Mouse (Mus musculus): ENCODE results near the gene Slc22a4. TPM values are rescaled to one million over a fixed set of nuclear protein-coding genes. Genes with fewer than 3 reads are reported as not detected.
"Not testable (repeated sequence)": the region's sequence is repeated elsewhere in the genome, so short reads cannot be mapped to it uniquely, and the experiment has no call there.

Gene Slc22a4
- polyA plus RNA-seq, 1 experiment from 2014 or later, result 1.1 TPM

DNA sequence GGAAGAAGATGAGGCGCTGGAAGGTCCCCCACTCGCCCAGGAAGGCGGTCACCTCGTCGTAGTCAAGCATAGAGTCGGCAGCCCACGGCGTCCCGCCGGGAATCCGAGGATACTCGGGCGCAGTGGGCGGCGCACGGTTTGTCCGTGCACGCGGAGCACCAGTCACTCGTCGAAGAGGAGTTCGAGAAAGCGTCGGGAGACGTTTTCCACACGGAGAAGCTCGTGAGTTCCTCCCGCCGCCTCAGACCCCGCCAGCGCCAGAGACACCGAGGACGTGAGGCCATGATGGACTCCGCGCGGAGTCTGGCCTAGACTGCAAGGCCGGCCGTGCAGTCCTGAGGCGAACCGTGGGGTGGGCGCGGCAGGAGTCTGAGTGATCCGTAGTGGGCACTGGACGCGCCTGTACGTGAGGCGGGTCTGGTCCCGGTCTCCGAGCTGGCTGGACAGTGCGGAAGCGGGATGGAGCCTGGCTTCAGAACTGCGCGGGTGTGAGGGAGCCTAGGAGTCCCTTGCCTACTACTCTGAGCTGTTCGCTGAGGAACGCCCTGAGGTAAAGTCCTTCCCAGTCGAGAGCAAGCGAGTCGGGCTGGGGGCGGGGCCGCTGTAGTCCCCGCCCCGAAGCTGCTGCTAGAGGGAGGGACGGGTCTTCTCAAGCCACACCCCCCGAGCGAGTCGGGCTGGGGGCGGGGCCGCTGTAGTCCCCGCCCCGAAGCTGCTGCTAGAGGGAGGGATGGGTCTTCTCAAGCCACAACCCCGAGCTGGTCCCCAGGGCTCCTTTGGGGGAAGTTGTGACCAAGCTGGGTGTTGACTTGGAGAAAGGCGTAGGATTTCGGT lies 47.9 kb downstream of the Slc22a4 start, which contains the start of gene Slc22a21:
Gene Slc22a21, minus strand, starts transcription at position 545 of the 834 bp plus-strand sequence.
- Histone ChIP-seq H3K9me3 (replicated peaks; ENCODE audit: control insufficient read depth, low read length) (no peaks in the 10 kb centered on the region; the same call in 1 of the 2 replicates), H3K36me3 (ENCODE audit: control insufficient read depth, insufficient read depth, low read length) (no peaks in the 10 kb centered on the region), H3K27me3 (replicated peaks; ENCODE audit: control insufficient read depth, insufficient read depth, low read length) (no peaks in the 10 kb centered on the region), H3K9ac (ENCODE audit: low read length) (peak within 1 kb of the TSS; percentile 60), H3K27ac (ENCODE audit: low read depth, low read length) (no peak within 1 kb of the TSS), H3K4me3 (ENCODE audit: low read depth, low read length) (peak within 1 kb of the TSS; percentile 54), H3K4me1 (ENCODE audit: control insufficient read depth, insufficient read depth, low read length) (peaks cover 2% of the 10 kb centered on the region; the same call in 1 of the 2 replicates), H3K4me2 (ENCODE audit: low read length) (peak within 1 kb of the TSS; percentile 90)
- ATAC-seq, result peak; percentile 90
- 2% methylated on average over 73 of the region's 73 CpGs for WGBS
- peak; percentile 74 for DNase-seq (ENCODE audit: low spot score)

DNA sequence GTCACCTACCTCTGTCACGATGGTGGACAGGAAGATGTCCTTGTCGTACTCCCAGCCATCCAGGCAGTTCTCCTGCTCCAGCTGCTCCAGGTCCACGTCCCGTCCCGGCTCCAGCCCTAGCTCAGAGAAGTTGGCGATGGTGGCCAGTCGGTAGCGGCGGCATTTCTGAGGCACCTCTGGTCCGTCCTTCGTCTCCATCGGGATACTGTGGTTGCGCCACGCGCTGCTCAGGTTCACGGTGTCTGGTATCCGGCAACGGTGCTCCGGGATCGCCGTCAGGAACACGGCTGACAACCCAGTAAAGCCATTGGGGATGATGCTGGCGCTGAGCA lies 48.5 kb downstream of the Slc22a4 start:
- not testable (repeated sequence) for H3K36me3 ChIP-seq (ENCODE audit: control insufficient read depth, insufficient read depth, low read length); H3K27ac ChIP-seq (ENCODE audit: low read depth, low read length); H3K9me3 ChIP-seq (replicated peaks; ENCODE audit: control insufficient read depth, low read length); H3K4me1 ChIP-seq (ENCODE audit: control insufficient read depth, insufficient read depth, low read length); DNase-seq (ENCODE audit: low spot score); H3K27me3 ChIP-seq (replicated peaks; ENCODE audit: control insufficient read depth, insufficient read depth, low read length)
- peak; percentile 53 for ATAC-seq
- Histone ChIP-seq H3K4me3 (ENCODE audit: low read depth, low read length) (peak overlapping the region; percentile 54), H3K4me2 (ENCODE audit: low read length) (peak overlapping the region; percentile 90), H3K9ac (ENCODE audit: low read length) (peak overlapping the region; percentile 60)
- under 1% methylated on average over 23 of the region's 23 CpGs for WGBS

DNA sequence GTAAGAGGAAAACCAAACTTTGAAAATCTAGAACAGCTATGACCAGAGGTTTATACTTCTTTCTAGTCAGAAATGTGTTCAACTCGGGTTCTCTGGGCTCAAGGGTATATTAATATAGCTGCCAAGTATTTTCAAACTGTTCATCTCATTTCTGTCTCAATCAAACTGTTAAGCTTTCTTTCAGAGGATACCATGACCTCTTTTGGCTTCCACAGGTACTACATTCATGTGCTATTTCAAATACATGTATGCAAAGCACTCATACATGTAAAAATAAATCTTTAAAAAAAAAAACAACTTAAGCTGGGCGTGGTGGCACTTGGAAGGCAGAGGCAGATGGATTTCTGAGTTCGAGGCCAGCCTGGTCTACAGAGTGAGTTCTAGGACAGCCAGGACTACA lies 50.2 kb downstream of the Slc22a4 start:
- Histone ChIP-seq H3K9ac (ENCODE audit: low read length) (no peak overlapping the region), H3K4me1 (ENCODE audit: control insufficient read depth, insufficient read depth, low read length) (peaks cover 2% of the 10 kb centered on the region; the same call in 1 of the 2 replicates), H3K27ac (ENCODE audit: low read depth, low read length) (no peak overlapping the region), H3K9me3 (replicated peaks; ENCODE audit: control insufficient read depth, low read length) (no peaks in the 10 kb centered on the region; the same call in 1 of the 2 replicates), H3K27me3 (replicated peaks; ENCODE audit: control insufficient read depth, insufficient read depth, low read length) (no peaks in the 10 kb centered on the region), H3K4me3 (ENCODE audit: low read depth, low read length) (no peak overlapping the region), H3K4me2 (ENCODE audit: low read length) (no peak overlapping the region), H3K36me3 (ENCODE audit: control insufficient read depth, insufficient read depth, low read length) (no peaks in the 10 kb centered on the region)
- DNase-seq (ENCODE audit: low spot score) (no peak), ATAC-seq (no peak)
- WGBS, result 77% methylated on average over 3 of the region's 3 CpGs

DNA sequence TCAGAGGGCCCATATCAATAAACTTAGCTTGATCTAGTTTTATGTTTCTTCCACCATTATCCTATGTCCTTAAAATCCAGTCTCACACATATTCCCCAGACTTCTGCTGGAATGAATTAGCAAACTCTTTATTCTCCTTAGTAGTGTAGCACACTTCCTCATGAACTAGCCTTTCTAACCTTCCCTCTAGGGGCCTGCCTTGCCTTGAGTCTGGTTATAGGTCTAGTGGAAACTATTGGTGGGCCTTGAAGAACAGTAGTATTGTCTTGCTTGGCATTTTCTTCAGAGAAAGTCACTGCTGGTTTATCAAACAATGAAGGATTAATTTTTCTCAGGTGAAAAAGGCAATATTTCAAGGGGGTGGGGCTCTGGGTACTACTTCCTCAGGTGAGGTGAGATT lies 52.3 kb downstream of the Slc22a4 start:
- no peaks in the 10 kb centered on the region for H3K36me3 ChIP-seq (ENCODE audit: control insufficient read depth, insufficient read depth, low read length)
- no peak overlapping the region for H3K9ac ChIP-seq (ENCODE audit: low read length)
- H3K4me1 ChIP-seq (ENCODE audit: control insufficient read depth, insufficient read depth, low read length), result peaks cover 2% of the 10 kb centered on the region; the same call in 1 of the 2 replicates
- DNase-seq (ENCODE audit: low spot score) (no peak), ATAC-seq (no peak)
- H3K4me3 ChIP-seq (ENCODE audit: low read depth, low read length), result no peak overlapping the region
- no peaks in the 10 kb centered on the region; the same call in 1 of the 2 replicates for H3K9me3 ChIP-seq (replicated peaks; ENCODE audit: control insufficient read depth, low read length)
- H3K27me3 ChIP-seq (replicated peaks; ENCODE audit: control insufficient read depth, insufficient read depth, low read length), result no peaks in the 10 kb centered on the region
- H3K4me2 ChIP-seq (ENCODE audit: low read length), result no peak overlapping the region
- H3K27ac ChIP-seq (ENCODE audit: low read depth, low read length), result no peak overlapping the region

DNA sequence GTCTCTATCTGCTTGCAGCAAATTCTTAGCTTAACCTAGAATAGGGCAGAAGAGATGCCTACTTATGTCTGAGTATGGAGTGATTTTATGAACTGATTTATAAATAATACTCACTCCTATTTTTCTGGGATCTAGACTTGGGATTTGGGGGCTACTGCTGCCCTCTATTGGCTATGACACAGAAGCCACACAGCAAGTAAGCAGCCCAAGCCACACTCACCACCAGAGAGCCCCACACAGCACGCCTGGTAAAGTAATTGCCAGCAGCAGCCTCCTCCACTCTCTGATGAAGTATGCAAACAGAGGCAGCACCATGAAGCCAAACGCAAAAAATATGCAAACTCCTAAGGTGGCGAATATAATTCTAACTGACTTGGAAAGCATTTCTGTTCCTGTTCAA lies 68.9 kb downstream of the Slc22a4 start:
- WGBS, result 47% methylated on average over 3 of the region's 3 CpGs
- DNase-seq (ENCODE audit: low spot score) (peak; percentile 14), ATAC-seq (no peak)
- no peaks in the 10 kb centered on the region for H3K27me3 ChIP-seq (replicated peaks; ENCODE audit: control insufficient read depth, insufficient read depth, low read length)
- no peak overlapping the region for H3K9ac ChIP-seq (ENCODE audit: low read length)
- H3K4me3 ChIP-seq (ENCODE audit: low read depth, low read length), result no peak overlapping the region
- H3K36me3 ChIP-seq (ENCODE audit: control insufficient read depth, insufficient read depth, low read length), result no peaks in the 10 kb centered on the region
- no peaks in the 10 kb centered on the region for H3K9me3 ChIP-seq (replicated peaks; ENCODE audit: control insufficient read depth, low read length)
- no peak overlapping the region for H3K4me2 ChIP-seq (ENCODE audit: low read length)
- H3K4me1 ChIP-seq (ENCODE audit: control insufficient read depth, insufficient read depth, low read length), result no peaks in the 10 kb centered on the region
- H3K27ac ChIP-seq (ENCODE audit: low read depth, low read length), result no peak overlapping the region

DNA sequence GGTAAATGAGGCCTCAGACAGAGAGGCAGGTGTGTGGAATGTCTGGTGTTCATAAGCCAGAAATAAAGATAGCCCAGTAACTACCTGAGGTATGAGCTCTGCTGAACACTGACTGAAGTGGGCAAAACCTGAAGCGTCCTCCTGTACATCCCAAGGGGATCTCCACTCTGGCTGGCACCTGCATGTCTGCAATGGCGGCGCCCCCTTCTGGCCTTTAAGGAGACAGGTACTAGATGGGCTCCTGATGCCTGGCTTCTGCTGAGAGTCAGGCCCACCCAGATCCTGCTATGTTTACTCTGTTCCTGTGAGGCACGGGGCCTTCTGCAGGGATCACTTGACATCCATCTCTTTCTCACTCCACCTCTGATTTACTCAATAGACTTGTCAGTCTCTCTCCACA lies 69.7 kb downstream of the Slc22a4 start:
- H3K27me3 ChIP-seq (replicated peaks; ENCODE audit: control insufficient read depth, insufficient read depth, low read length); H3K4me1 ChIP-seq (ENCODE audit: control insufficient read depth, insufficient read depth, low read length); DNase-seq (ENCODE audit: low spot score); H3K36me3 ChIP-seq (ENCODE audit: control insufficient read depth, insufficient read depth, low read length); H3K4me3 ChIP-seq (ENCODE audit: low read depth, low read length); H3K27ac ChIP-seq (ENCODE audit: low read depth, low read length); H3K9ac ChIP-seq (ENCODE audit: low read length); ATAC-seq; H3K4me2 ChIP-seq (ENCODE audit: low read length); H3K9me3 ChIP-seq (replicated peaks; ENCODE audit: control insufficient read depth, low read length): not testable (repeated sequence)
- WGBS, result 34% methylated on average over 4 of the region's 4 CpGs

DNA sequence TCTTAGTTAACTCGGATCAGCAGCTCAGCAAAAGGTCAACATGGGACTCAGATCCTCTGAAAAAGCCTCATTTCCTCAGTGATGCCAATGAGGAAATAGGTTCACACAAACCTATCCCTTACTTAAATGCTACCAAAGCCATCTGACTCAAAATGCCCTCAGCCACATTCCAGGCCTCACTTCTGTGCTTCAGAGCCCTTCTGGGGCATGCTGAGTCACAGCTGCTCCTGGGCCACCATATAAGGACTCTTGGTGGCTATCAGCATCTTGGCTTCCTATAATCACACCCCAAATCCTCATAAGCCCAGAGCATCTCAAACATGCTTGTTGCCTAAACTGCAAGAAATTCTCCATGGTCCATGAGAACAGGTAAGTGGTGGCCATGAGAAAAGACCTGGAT lies 71.3 kb downstream of the Slc22a4 start:
- 81% methylated on average over 1 of the region's 1 CpGs for WGBS
- no peak overlapping the region for H3K4me2 ChIP-seq (ENCODE audit: low read length)
- no peaks in the 10 kb centered on the region for H3K36me3 ChIP-seq (ENCODE audit: control insufficient read depth, insufficient read depth, low read length)
- no peaks in the 10 kb centered on the region for H3K9me3 ChIP-seq (replicated peaks; ENCODE audit: control insufficient read depth, low read length)
- ATAC-seq (no peak), DNase-seq (ENCODE audit: low spot score) (no peak)
- H3K4me3 ChIP-seq (ENCODE audit: low read depth, low read length), result no peak overlapping the region
- H3K4me1 ChIP-seq (ENCODE audit: control insufficient read depth, insufficient read depth, low read length), result no peaks in the 10 kb centered on the region
- H3K27ac ChIP-seq (ENCODE audit: low read depth, low read length), result no peak overlapping the region
- H3K9ac ChIP-seq (ENCODE audit: low read length), result no peak overlapping the region
- H3K27me3 ChIP-seq (replicated peaks; ENCODE audit: control insufficient read depth, insufficient read depth, low read length), result no peaks in the 10 kb centered on the region

DNA sequence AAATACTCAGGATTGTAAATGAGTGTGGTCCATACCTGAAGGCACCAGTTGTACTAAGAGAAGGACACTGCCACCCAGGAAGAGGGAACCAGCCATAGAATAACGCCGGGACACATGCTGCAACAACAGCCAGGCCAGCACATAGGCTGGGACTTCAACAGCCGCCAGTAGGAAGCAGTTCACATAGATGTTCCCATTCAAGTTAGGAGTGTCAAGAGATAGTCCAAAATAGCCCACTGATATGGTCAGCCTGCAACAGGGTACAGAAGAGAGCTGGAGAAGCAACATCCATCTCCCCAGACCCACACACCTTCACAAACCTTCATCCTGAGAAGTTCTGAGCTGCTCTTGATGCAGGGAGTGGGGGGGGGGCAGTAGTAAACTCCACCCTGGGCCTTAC lies 73.2 kb downstream of the Slc22a4 start:
- H3K4me3 ChIP-seq (ENCODE audit: low read depth, low read length), result no peak overlapping the region
- no peaks in the 10 kb centered on the region for H3K36me3 ChIP-seq (ENCODE audit: control insufficient read depth, insufficient read depth, low read length)
- H3K4me1 ChIP-seq (ENCODE audit: control insufficient read depth, insufficient read depth, low read length), result no peaks in the 10 kb centered on the region
- H3K27ac ChIP-seq (ENCODE audit: low read depth, low read length), result no peak overlapping the region
- H3K27me3 ChIP-seq (replicated peaks; ENCODE audit: control insufficient read depth, insufficient read depth, low read length), result no peaks in the 10 kb centered on the region
- no peak overlapping the region for H3K4me2 ChIP-seq (ENCODE audit: low read length)
- no peak for ATAC-seq
- H3K9ac ChIP-seq (ENCODE audit: low read length), result no peak overlapping the region
- H3K9me3 ChIP-seq (replicated peaks; ENCODE audit: control insufficient read depth, low read length), result no peaks in the 10 kb centered on the region
- no peak for DNase-seq (ENCODE audit: low spot score)
- WGBS, result 81% methylated on average over 3 of the region's 3 CpGs

DNA sequence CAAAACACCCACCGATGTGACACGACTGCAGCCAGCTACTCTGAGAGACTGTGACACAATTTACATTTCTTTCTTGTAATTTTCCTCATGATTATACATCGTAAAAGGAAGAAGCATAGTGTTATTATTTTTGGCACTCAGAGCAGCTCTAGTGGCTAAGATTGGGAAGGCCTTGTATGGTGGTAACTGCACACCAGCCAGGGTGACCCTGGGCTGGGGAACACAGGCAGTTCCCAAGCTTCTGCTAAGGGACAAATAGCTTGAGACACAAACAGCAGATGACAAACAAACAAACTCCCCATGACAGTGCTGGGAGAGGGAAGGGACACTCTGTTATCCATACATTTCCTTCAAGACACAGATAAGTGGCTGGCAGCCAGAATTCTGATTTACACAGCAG lies 77.8 kb downstream of the Slc22a4 start:
- H3K9me3 ChIP-seq (replicated peaks; ENCODE audit: control insufficient read depth, low read length); H3K4me2 ChIP-seq (ENCODE audit: low read length); H3K27ac ChIP-seq (ENCODE audit: low read depth, low read length); H3K4me1 ChIP-seq (ENCODE audit: control insufficient read depth, insufficient read depth, low read length); H3K36me3 ChIP-seq (ENCODE audit: control insufficient read depth, insufficient read depth, low read length); DNase-seq (ENCODE audit: low spot score); H3K4me3 ChIP-seq (ENCODE audit: low read depth, low read length); ATAC-seq; H3K9ac ChIP-seq (ENCODE audit: low read length); H3K27me3 ChIP-seq (replicated peaks; ENCODE audit: control insufficient read depth, insufficient read depth, low read length): not testable (repeated sequence)
- no CpG with 5 or more reads among the region's 3 CpGs for WGBS
